Mouse (Mus musculus): ENCODE measurements around the gene Ptprk. TPM values are rescaled to one million over a fixed set of nuclear protein-coding genes. Genes with fewer than 3 reads are reported as not detected.

The Ptprk gene
- total RNA-seq, 2 experiments from 2014 or later = 5.1 to 5.2 TPM

DNA sequence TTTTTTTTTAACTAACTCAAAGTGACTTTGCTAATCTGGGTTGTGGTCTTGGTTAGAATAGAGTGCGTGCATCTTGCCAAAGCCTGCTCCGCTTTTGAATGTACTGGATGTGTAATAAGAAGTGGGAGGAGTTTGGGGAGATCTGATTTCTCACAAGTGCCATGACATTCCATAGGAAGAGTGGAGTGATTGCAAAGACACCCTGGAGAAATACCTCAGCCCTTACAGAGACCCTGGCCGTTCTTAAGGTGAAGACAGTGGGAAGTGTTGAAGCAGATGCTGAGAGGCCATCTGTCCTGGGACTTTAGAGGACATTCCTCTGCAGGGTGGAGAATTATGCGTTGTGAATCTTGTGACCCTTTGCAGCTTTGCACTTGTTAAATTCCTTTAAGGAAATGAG lies 110.7 kb downstream of the Ptprk start:
- DNase-seq = no peak

DNA sequence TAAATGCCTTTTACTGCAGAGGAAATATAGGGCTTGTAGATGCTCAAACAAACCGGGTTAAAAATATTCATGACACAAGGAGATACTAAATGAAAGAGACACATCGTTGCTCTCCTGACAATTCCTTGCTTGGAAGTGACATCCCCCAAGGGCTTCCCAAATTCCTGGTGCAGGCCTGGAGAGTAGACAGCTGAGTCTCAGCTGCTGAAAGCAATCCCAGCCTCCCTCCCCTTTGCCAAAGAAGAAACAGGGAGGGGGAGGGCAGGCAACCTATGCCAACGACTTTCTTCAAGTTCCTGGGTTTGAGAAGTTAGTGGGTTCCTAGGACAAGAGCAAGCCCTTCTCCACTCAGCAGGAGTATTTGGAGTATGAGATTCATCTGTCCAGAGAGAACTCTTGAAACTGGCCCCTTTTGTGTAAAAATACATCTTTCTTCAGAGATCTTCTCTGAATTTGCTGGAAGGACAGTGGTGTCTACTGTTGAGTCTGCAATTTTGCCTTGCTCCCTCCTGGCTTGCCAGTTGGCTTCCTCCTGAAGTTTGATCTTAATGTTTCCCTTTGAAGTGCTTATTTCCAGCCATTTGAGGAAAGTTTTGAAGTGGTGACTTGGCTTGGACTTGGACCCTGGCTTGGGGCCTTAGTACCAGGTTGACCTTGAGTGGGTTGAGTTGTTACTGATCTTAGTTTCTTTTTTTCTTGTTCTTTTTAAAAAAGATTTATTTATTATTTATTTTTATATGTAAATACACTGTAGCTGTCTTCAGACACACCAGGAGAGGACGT lies 111.6 kb downstream of the Ptprk start:
- no peak for DNase-seq

DNA sequence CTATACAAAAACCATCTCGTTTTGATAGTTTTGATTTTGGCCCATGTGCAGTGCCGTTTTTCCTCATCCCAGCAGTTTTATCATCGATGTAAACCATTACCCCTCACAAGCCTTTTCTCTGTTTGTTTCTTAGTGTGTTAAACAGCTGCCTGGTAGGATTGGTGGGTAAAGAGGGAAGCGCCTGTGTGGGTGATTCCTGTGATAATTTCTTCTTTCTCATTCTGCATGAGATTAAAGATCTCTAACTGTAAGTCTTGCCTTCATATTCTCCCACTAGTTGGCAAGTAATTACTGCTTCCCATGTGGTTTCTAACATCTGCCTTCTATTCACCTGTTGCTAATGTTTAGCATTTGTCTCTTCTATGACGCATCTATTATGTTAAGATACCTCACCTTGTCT lies 116.8 kb downstream of the Ptprk start:
- no peak for DNase-seq

DNA sequence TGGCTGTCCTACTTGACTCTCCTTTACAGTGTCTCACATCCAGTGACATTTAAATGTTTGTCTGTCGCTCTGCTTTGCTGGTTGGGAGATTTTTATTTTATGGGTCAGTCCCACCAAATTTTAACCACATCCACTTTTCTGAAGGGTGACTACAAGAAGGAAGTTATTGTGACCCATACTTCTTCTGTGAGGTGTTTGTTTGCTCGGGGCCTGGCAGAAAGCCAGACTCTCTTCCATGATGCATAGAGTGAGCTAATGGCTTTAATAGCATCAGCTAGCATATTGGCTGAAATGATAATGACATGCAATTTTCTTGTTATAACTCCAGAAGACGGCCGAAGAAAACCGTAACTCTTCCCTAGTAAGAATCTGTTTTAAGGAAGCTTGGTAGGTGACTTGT lies 119.0 kb downstream of the Ptprk start:
- no peak for DNase-seq

DNA sequence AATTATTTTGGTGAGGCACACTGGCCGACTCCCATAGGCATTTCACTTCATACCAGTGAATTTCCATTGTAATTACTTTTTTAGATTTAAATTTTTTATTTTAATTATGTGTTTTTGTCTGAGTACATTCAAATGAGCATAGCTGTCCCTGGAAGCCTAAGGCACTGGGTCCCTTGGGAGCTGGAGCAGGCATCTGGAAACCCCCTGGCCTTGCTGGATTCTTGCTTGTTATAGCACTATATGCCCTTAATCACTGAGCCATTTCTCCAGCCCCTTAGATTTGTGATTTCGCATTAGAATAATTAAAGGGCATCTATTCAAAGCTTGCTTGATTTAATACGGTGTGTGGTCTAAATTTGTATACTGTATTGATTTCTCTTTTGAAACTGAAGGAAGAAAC lies 126.0 kb downstream of the Ptprk start:
- DNase-seq = no peak

DNA sequence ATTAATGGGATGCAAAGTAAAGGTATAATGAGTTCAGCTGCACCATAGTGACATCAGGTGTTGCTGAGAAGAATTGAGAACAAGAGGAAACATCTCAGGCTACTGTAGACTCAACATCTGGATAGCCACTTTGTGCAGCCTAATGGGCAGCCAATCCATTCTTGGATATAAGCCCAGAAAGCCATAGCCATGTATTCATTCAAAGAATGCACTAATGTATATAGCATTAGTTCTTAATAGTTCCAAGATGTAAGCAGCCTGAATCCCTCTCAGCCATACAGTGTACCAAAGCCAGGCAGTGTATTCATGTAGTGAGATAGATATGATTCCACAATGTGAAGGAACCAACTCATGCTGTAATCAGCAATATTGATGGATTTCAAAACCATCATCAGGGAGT lies 134.8 kb downstream of the Ptprk start:
- DNase-seq = no peak

DNA sequence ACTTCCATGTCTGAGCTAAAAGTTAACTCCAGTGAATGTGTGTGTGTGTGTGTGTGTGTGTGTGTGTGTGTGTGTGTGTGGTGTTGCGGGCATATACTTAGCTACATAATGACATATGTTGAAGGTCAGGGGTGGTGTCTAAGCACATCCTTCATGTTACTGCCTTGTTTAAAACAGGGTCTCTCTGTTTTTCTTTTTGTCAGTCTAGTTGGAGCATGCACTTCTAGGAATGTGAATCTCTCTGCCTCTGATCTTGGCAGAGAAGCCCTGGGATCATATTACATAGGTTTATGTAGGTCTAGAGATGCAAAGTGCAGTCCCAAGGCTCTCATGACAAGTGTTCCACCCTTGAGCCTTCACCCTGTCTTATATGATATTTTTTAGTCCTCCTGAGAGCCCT lies 137.5 kb downstream of the Ptprk start:
- no peak for DNase-seq

DNA sequence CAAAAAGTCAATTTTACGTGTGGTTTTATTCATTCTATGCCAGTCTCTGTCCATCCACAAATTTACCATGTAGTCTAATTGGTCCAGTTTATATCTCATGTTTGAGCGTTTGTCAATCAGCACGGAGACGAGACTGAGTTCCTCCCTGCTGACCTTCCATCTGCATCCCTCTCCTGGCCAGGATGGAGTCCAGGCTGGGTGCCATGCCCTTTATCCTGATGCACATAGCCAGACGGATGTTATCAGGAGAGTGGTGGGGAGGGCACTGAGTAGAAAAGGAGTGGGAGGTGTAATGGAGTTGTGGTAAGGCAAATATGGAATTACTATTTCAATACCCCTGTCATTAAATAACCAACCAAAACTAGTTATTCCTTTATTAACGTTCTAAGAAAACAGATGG lies 140.5 kb downstream of the Ptprk start:
- DNase-seq = no peak

DNA sequence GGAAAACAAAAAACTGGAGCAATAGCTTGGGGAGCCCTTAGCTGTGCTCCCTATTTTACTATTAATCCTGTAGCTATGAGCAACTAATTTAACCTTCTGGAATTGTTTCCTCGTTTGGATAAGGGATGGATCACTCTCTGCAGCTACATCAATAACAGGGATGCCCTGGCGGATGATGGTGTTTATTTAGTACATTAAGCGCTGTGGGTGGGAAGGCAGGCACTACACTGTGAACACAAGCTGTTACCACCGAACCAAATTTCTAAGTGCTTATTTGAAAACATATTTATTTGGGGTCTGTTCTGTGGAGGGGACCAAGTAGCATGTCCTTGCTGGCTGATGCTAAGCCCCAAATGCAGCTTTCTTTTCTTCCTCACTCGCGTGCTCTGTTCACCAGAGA lies 149.0 kb downstream of the Ptprk start:
- DNase-seq = no peak

DNA sequence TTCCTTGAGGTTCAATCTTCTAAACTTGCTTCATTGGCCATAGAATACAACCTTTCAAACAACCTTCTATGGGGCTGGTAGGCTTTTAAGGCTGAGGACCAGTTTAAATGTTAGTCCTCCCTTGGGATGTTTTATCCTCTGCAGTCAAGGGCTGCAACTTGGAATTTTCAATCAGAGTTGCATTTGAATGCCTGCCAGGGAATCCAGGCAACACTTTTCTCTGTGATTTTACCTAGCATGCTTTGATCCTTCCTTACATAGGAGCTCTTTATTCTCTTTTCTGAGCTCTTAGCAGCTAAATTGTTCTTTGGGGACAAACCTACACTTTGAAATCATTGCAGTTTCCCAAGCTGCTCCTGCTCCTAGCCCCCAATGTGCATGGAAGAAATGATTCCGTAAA lies 149.8 kb downstream of the Ptprk start:
- no peak for DNase-seq

DNA sequence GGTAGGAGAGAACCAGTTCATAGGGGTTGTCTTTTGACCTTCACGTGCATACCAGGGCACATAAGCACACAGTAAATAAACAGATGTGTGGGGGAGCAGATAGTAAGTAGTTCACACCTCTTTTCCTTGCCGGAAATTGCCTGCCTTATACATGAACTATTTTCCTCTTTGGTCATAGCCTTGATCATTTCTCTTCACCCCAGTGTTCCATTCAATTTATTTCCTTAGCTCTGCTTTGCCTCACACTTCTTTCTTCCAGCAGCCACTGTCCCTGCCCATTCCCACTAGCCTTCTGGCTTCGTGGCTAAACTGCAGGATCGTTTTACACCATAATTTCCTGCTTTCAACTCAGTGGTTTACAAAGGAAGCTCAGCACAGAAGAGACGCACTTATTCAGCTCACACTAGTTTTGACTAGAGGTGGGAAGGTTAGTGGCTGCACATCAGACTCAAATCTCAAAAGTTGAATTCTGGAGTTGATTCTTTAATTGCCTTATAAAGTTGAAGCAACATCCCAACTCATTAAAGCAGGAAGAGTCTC lies 151.0 kb downstream of the Ptprk start:
- no peak for DNase-seq

DNA sequence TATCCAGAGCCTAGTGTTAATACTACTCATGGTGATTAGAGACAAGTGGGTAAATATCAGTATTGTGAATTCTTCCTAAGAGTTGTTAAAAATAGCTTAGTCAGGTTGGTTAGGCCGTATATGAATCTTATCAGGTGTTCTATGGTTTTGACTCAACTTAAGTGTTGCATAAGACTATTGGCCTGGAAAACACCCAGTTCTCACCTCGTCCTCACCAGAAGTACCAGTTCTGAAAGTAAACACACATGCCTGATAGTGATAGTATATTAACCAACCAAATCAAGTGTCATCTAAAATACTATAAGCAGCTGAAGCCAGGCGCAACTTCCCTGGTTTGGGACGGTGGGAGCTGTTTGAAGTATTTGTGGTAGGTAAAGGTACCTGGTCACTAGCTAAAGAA lies 153.1 kb downstream of the Ptprk start:
- no peak for DNase-seq

DNA sequence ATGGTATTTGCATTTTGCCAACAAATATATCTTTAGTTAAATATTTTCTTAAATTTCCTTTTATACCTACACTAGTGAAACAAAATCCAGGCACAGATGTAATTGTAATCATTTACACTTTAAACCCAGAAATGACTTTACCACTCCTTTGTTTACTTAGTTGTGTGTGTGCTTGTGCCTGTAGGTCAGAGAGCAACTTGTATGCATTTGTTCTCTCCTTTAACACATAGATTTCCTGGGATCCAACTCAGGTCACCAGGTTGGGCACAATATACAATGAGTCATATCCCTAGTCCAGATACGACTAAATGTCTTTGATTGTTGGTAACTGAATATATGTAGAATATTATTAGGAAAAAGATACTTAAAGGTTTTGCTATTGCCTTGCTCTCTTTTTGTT lies 153.6 kb downstream of the Ptprk start:
- no peak for DNase-seq

DNA sequence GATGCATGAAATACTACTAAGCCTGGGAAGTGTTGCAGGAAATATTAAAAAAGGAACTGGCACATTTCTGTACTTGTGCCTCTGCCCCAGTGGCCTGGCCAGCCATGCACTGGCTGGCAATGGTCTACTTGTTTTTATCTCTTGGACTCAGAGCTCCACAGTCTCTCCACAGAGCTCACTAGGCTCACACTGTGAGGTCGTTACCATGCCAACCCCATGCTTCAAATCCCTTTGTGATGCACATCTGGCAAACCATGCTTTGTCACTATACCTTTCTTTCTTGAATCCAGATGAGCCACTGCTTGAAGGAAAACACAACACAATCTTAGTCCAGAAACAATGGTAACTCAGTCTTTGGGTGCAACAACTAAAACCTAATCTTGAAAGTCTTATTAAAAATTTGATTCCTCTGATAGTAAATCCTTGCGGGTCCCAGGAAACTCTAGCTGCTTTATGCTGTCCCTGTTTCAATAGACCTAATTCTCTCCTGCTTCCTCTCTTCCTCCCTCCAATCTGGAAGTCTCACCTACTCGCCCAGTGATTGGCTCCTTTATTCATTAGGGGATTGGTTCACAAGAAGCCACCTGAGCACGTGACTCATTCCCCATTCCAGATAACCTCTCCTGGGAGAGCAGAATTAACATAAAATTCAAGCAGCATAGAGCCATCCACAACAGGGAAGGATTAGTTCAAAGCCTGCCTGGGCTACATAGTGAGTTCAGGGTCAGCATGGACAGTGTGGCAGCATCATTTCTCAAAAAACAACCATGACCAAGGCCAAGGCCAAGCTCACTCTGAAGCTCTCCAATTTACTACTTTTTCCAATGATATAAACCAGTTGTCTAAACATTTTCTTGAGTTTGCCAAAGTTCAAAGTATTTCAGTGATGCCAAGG lies 157.9 kb downstream of the Ptprk start:
- no peak for DNase-seq

DNA sequence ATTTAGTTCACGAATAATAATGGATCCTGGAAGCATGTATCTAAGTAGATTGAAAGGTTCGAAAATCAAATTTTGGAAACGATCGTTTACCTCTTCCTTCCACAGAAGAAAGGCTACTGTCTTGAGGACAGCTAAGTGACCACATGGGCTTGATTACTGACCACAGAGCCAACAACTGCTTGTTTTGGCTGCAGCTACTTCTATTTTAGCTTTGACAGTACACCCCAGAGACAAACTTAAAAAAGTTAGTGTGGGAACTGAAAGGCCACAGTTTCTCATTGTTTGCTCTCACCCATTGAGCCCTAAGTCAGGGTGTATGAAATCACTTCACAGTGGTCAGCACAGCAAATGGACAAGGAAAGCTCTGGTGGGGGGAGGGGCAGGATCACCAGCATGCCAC lies 174.4 kb downstream of the Ptprk start:
- DNase-seq = no peak

DNA sequence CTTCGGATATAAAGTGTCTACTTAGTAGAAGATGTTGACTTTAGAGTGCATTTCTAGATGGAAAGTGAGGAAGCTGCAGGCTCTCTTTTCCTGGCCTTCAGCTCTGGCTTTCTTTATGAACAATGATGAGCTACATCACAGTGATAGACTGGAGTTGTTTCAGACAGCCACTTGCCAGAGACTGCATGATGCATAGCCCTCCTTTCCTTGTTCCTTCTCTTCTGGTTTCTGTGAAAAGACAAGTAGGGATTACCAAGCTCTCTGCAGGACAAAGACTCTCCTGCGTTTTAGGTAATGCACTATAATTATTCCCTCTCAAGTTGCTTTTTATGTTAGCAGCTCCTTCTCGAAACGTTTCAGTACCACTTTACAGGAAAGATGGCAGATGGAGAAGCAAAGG lies 176.8 kb downstream of the Ptprk start:
- DNase-seq = no peak

DNA sequence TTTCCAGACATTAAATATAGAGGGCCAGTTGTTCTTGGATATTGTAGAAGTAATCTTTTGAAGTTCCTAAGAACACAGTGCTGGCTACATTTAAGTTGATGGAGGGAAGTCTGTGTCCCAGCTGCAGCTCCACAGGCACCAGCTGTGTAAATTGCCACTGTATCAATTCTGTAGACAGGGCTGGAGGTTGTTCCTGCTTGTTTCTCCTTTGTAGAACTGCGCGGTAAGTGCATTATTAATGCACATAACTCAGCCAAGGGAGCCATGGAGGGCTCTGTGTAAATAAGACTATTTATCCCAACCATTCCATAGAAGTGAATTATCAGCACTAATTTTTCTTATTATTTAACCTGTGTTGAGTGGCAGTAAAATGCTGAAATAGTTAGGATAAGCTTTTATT lies 186.0 kb downstream of the Ptprk start:
- no peak for DNase-seq

DNA sequence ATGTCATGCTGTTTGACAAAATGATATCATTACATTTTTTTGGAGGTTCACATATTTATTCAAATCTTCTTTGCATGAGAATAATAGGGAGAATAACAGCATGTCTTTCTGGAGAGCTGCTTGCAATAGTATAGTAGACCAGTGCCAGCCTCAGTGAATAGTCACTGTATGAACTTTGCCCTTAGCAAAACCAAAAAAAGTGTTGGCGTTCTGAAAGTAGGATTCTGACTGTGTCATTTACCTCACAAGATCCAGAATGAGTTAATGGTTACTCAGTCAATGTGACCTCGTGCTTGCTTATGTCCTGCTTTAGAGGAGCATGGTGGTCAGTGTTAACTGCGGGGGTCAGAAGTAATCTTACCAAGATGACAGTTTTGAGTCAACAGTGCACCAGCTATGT lies 187.5 kb downstream of the Ptprk start:
- DNase-seq = no peak

DNA sequence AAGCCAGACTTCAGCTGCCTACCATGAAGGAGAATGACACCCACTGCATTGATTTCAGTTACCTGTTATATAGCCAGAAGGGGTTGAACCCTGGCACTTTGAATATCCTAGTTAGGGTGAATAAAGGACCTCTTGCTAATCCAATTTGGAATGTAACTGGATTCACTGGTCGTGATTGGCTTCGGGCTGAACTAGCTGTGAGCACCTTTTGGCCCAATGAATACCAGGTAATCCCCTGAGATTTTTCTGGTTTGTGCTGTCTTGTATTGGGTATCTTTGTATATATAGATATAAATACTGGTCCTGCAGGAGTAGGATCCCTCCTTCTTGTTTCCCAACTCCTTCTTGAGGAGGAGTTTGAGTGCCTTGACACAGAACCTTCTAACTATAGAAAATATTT lies 188.9 kb downstream of the Ptprk start:
- no peak for DNase-seq

DNA sequence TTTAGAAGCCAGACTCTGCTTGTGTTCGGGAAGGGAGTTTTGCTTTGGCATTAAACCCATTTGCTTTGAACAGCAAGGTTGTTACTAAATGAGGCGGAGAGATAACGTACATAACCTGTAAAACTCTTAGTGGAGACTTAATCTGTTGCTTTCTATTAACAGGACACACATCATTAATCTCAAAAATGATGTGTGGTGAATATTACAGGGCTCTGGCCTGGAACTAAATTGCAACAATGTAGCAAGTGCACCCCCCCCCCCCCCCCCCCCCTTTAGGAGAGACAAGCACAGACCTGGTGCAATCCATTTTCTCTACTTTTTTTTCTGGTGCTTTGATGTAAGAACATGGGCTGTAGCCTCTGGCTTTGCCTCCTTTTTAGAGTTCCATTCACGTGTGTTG lies 195.7 kb downstream of the Ptprk start:
- DNase-seq = no peak

DNA sequence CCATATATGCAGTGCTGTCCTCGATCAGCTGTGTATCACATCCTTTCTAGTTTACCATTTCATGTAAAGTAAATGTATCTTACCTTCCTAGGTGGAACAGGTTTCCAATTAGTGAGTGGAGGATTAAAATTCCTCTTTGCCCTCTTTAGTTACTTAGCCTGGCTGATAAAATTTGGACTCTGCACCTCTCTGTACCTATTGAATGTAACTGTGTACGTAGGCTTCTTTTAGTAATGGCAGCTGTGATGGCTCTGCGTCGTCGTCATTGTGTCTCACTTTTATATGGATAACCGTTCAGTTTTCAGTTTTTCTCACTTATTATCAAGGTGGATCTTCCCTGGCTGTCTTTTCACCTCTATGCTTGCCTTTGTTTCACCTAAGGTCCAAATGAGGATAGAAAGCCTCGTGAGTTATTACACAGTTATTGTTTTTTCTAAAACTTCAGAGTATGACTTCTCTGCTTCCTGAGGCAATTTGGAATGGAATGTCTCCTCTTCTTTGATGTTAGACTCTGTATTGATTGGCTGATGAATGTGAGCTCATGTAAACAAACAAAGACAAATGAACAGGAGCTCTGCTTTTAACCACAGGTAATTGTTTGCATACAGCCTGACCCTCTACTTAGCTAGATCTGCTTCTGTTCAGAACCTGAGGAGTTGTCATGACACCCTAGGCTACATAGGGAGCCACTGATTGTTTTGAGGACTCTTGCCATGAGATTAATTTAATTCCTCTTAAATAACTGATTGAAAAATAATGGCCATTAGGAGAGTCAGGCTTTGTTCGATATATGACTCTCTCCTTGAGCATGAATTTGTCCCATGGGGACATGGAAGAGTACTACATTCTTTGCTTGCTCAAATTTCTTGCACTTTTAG lies 197.3 kb downstream of the Ptprk start:
- DNase-seq = no peak

DNA sequence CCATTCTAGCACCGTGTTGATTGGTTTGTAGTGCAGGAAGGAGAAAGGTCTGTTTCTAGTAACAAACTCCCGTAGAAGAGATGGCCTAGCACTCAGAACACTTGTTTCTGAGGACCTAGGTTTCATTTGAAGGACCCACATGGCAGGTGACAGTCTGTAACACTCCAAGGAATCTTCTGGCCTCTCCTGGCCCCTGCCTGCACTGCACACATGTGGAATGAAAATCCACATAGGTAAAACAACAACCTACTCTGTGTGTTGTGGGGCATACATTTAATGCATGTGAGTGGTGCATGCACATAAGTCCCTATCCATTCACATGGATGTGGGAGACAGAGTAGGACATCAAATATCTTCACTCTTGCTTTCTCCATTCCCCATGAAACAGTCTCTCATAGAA lies 204.1 kb downstream of the Ptprk start:
- DNase-seq = no peak
